Mouse (Mus musculus): ENCODE data around the gene Tyw5. TPM values are rescaled to one million over a fixed set of nuclear protein-coding genes. Genes with fewer than 3 reads are reported as not detected.
A peak's percentile ranks its signal among the peaks of the same experiment; 100 is the strongest.

Tyw5 gene
- polyA plus RNA-seq, 1 experiment from 2014 or later: 31.7 TPM

DNA sequence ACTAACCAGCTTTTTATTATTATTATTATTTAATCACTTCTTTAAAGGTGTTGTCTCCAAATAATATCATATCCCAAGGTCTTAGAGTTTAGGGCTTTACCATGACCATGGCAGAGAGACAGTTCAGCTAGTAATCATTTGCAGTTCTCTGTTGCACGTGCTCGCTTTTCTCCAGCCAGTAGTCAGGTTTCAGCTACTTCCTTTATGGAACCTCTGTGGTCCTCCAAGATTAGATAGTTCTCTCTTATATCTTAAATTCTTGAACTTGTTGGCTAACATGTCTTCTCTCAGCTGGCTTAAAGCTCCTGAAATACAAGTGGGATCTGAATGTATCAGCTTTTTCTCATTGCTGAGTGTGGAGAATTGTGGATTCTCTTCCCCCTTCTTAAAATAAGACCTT is 2.1 kb upstream of the Tyw5 start:
- Histone ChIP-seq H3K27ac (no peak overlapping the region), H3K27me3 (ENCODE audit: poor library complexity, severe bottlenecking) (no peaks in the 10 kb centered on the region), H3K9me3 (no peaks in the 10 kb centered on the region), H3K4me1 (peaks cover 32% of the 10 kb centered on the region), H3K36me3 (replicated peaks) (peaks cover 50% of the 10 kb centered on the region), H3K4me3 (no peak overlapping the region)
- WGBS: 91% methylated on average over 2 of the region's 2 CpGs
- DNase-seq (ENCODE audit: extremely low spot score, low spot score): no peak

- Histone ChIP-seq H3K9me3 (no peaks in the 10 kb centered on the region), H3K36me3 (replicated peaks) (peaks cover 54% of the 10 kb centered on the region), H3K27me3 (ENCODE audit: poor library complexity, severe bottlenecking) (no peaks in the 10 kb centered on the region), H3K4me3 (no peak overlapping the region), H3K4me1 (peaks cover 10% of the 10 kb centered on the region), H3K27ac (no peak overlapping the region)
- WGBS: 91% methylated on average over 5 of the region's 5 CpGs
- DNase-seq (ENCODE audit: extremely low spot score, low spot score): no peak
Measured at GRCm38 (mm10) chr1:57402116-57402515, 4.8 kb downstream of the Tyw5 start.

GRCm38 (mm10) chr1:57400877-57401276 is 6.0 kb downstream of the Tyw5 start:
- Histone ChIP-seq H3K27me3 (ENCODE audit: poor library complexity, severe bottlenecking) (no peaks in the 10 kb centered on the region), H3K9me3 (no peaks in the 10 kb centered on the region), H3K36me3 (replicated peaks) (peaks cover 66% of the 10 kb centered on the region), H3K27ac (no peak overlapping the region), H3K4me1 (peaks cover 9% of the 10 kb centered on the region), H3K4me3 (no peak overlapping the region)
- no peak for DNase-seq (ENCODE audit: extremely low spot score, low spot score)
- WGBS: 94% methylated on average over 2 of the region's 2 CpGs

DNA sequence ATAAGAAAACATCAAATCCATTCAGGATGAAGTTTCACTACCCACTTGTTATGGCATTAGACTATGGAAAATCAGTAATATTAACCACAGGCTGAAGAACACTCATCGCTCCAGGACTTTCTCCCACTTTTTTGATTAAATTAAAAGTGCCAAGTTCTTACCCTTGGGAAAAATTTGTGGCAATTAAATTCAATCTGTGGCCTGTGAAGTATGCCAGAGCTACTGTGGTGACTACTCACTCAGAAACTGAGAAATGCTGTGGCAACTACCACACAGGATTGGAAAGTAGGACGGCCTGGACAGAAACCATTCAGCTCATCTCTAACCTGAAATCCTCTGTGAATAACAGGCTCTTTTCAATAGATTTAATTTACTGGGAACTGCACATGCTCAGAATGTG is 6.6 kb downstream of the Tyw5 start:
- Histone ChIP-seq H3K27me3 (ENCODE audit: poor library complexity, severe bottlenecking) (no peaks in the 10 kb centered on the region), H3K27ac (no peak overlapping the region), H3K4me3 (no peak overlapping the region), H3K36me3 (replicated peaks) (peaks cover 72% of the 10 kb centered on the region), H3K4me1 (peaks cover 4% of the 10 kb centered on the region), H3K9me3 (no peaks in the 10 kb centered on the region)
- DNase-seq (ENCODE audit: extremely low spot score, low spot score): no peak
- WGBS: 98% methylated on average over 2 of the region's 2 CpGs

DNA sequence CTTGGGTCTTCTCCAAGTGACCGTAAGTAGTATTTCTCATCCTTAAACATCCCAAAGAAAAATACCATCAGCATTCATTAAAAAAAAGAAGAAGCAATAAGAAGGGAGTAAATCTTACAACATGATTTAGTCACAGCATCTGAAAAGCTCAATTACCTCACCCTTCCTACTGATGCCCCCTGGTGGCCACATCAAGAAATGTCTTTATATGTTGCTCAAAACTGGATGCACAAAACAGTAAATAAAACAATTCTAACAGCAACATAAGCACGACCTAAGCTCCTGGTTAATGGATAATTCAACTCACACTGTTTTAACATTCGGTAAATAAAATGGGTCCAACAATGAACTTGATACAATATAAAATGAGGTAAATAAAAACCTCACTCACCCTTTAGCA is 12.8 kb downstream of the Tyw5 start:
- Histone ChIP-seq H3K4me3 (no peak overlapping the region), H3K4me1 (no peaks in the 10 kb centered on the region), H3K27me3 (ENCODE audit: poor library complexity, severe bottlenecking) (no peaks in the 10 kb centered on the region), H3K36me3 (replicated peaks) (peaks cover 89% of the 10 kb centered on the region), H3K27ac (no peak overlapping the region), H3K9me3 (no peaks in the 10 kb centered on the region)
- WGBS: 74% methylated on average over 3 of the region's 3 CpGs
- DNase-seq (ENCODE audit: extremely low spot score, low spot score): no peak

DNA sequence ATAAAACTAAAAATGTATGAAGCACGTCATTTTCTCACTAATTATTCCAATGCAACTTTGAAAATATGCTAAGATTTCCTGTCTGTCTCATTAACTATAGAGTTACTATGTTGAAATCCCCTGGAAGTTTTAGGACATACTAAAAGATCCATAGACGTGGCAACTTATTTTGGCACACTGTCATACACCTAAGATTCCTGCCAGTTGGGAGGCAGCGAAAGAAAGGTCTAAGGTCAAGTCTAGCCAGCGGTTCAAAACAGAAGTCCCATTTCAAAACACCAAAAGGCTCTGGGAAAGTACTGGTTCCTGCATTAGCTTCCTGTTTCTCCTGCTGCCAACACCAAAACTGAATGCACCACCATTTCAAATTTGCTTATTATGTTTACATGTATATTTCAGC is 14.5 kb downstream of the Tyw5 start:
- Histone ChIP-seq H3K9me3 (no peaks in the 10 kb centered on the region), H3K4me3 (no peak overlapping the region), H3K27ac (no peak overlapping the region), H3K36me3 (replicated peaks) (peaks cover 86% of the 10 kb centered on the region), H3K27me3 (ENCODE audit: poor library complexity, severe bottlenecking) (no peaks in the 10 kb centered on the region), H3K4me1 (no peaks in the 10 kb centered on the region)
- 93% methylated on average over 4 of the region's 4 CpGs for WGBS
- no peak for DNase-seq (ENCODE audit: extremely low spot score, low spot score)

DNA sequence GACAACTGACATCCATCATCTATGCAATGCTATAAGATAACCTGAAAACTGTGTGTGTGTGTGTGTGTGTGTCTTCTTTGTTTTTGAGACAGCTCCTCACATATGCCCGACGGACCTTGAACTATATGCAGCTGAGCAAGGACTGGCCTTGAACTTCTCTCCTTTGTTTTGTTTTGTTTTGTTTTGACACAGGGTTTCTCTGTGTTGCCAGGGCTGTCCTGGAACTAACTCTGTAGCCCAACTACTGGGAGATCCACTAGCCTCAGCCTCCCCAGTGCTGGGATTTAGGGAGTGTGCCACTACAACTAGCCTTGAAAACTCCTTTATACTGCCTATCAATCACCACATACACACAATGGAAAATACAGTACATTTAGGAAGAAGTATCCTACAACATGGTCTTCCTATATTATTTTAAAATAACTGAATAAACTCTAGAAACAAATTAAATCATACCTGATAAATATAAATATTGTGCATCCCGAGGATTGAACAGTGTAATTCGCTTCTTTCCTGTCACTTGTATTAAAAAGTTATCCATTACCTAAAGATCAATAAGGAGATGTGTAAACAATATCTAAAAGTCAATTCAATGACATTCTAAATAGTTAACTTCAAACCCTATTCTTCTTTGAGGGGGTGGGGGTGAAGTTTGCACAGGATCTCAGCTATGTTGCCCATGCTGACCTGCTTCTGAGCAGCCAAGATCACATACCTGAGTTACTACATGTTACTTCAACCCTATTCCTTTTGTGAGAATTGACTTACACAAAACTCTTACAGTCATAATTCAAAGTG is 15.7 kb downstream of the Tyw5 start:
- 95% methylated on average over 4 of the region's 4 CpGs for WGBS
- H3K36me3 ChIP-seq (replicated peaks): peaks cover 74% of the 10 kb centered on the region
- DNase-seq (ENCODE audit: extremely low spot score, low spot score): no peak

GRCm38 (mm10) chr1:57388402-57389155 is 18.3 kb downstream of the Tyw5 start:
- DNase-seq (ENCODE audit: extremely low spot score, low spot score): no peak
- 94% methylated on average over 8 of the region's 8 CpGs for WGBS
- no peak overlapping the region for H3K4me3 ChIP-seq
- peaks cover 52% of the 10 kb centered on the region for H3K36me3 ChIP-seq (replicated peaks)
- H3K4me1 ChIP-seq: no peaks in the 10 kb centered on the region
- H3K9me3 ChIP-seq: no peaks in the 10 kb centered on the region
- H3K27me3 ChIP-seq (ENCODE audit: poor library complexity, severe bottlenecking): no peaks in the 10 kb centered on the region
- no peak overlapping the region for H3K27ac ChIP-seq

More for the DNA sequence above, 15.7 kb downstream of the Tyw5 start:
- no peak overlapping the region for H3K4me3 ChIP-seq
- no peaks in the 10 kb centered on the region for H3K4me1 ChIP-seq
- H3K27me3 ChIP-seq (ENCODE audit: poor library complexity, severe bottlenecking): no peaks in the 10 kb centered on the region
- H3K9me3 ChIP-seq: no peaks in the 10 kb centered on the region
- H3K27ac ChIP-seq: no peak overlapping the region

DNA sequence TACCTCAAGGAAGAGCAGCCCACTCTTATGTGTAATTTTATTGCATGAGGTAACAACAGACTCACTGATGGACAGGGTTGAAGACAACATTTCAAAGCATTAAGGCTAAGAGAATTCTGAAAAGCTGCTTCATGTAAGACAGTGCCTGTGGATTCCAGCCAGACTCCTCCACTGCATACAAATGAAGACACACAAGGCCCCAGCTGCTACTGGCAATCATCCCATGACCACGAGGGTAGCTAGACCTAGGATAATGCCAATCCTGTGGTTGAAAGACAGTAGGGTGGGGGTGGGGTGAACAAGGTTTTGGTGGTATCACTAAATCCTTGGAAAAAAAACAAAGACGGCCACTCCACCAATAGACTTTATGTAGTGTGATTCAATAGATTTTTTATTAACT is 19.0 kb downstream of the Tyw5 start:
- Histone ChIP-seq H3K27me3 (ENCODE audit: poor library complexity, severe bottlenecking) (no peaks in the 10 kb centered on the region), H3K4me1 (no peaks in the 10 kb centered on the region), H3K9me3 (no peaks in the 10 kb centered on the region), H3K4me3 (no peak overlapping the region), H3K27ac (no peak overlapping the region), H3K36me3 (replicated peaks) (peaks cover 45% of the 10 kb centered on the region)
- 88% methylated on average over 2 of the region's 2 CpGs for WGBS
- no peak for DNase-seq (ENCODE audit: extremely low spot score, low spot score)

GRCm38 (mm10) chr1:57386519-57386918 is 20.4 kb downstream of the Tyw5 start:
- Histone ChIP-seq H3K36me3 (replicated peaks) (peaks cover 32% of the 10 kb centered on the region), H3K4me3 (no peak overlapping the region), H3K27ac (no peak overlapping the region), H3K9me3 (no peaks in the 10 kb centered on the region), H3K27me3 (ENCODE audit: poor library complexity, severe bottlenecking) (no peaks in the 10 kb centered on the region), H3K4me1 (no peaks in the 10 kb centered on the region)
- no peak for DNase-seq (ENCODE audit: extremely low spot score, low spot score)

- H3K4me1 ChIP-seq: peaks cover 18% of the 10 kb centered on the region
Measured at GRCm38 (mm10) chr1:57377376-57378341, 29.2 kb downstream of the Tyw5 start, which contains the start of gene 1700066M21Rik. 1700066M21Rik (plus strand) TSS chr1:57377620.

GRCm38 (mm10) chr1:57376806-57377205 is 30.1 kb downstream of the Tyw5 start:
- Histone ChIP-seq H3K36me3 (replicated peaks) (peaks cover 22% of the 10 kb centered on the region), H3K4me3 (peak overlapping the region; percentile 68), H3K4me1 (peaks cover 18% of the 10 kb centered on the region), H3K27me3 (ENCODE audit: poor library complexity, severe bottlenecking) (no peaks in the 10 kb centered on the region), H3K27ac (peak overlapping the region; percentile 88), H3K9me3 (no peaks in the 10 kb centered on the region)
- no peak for DNase-seq (ENCODE audit: extremely low spot score, low spot score)
- 67% methylated on average over 6 of the region's 6 CpGs for WGBS

More at GRCm38 (mm10) chr1:57377376-57378341, 29.2 kb downstream of the Tyw5 start, which contains the start of gene 1700066M21Rik:
- DNase-seq (ENCODE audit: extremely low spot score, low spot score): peak; percentile 95
- H3K27ac ChIP-seq: peak within 1 kb of the TSS; percentile 88
- H3K36me3 ChIP-seq (replicated peaks): peaks cover 15% of the 10 kb centered on the region
- H3K4me3 ChIP-seq: peak within 1 kb of the TSS; percentile 68
- no peaks in the 10 kb centered on the region for H3K9me3 ChIP-seq
- WGBS: under 1% methylated on average over 81 of the region's 81 CpGs
- H3K27me3 ChIP-seq (ENCODE audit: poor library complexity, severe bottlenecking): no peaks in the 10 kb centered on the region
